In the genomic region with DNA sequence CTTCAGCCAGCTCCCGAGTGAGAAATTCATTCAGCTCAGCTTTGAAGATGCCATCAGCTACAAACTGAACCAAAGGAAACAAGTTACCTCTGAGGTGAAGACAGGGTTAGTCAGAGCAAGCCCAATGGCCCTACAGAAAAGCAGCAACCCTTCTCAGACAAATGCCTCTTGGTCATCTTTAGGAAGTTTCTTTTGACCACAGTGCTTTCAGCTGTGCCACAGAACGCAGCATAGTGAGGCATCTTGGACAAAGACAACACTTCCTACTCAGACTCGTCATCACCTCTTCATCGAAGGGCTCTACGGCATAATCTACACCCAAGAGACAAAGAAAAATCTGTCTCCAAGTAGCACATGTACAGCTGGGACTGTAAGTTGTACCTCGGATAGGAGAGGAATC, we compare ENCODE assay signal across 8 mouse cellular contexts. TPM values are rescaled to one million over a fixed set of nuclear protein-coding genes. Genes with fewer than 3 reads are reported as not detected.
DNase-seq lines count a peak whose midpoint lies in the region; ATAC-seq lines count a peak whose summit lies in the region.

No protein-coding gene starts in this region.

- H3K9ac ChIP-seq in heart, embryonic 15.5 days: peak overlapping the region; percentile 74
- H3K9ac ChIP-seq in hindbrain, embryonic 13.5 days: peak overlapping the region; percentile 88
- peak overlapping the region; percentile 81 for H3K9ac ChIP-seq in midbrain, embryonic 14.5 days (replicated peaks; ENCODE audit: low read length)

- H3K9me3 ChIP-seq in heart, embryonic 15.5 days (replicated peaks): no peaks in the 10 kb centered on the region
- no peaks in the 10 kb centered on the region for H3K9me3 ChIP-seq in hindbrain, embryonic 13.5 days
- no peaks in the 10 kb centered on the region for H3K9me3 ChIP-seq in midbrain, embryonic 14.5 days (ENCODE audit: control insufficient read depth, low read length)

- H3K4me2 ChIP-seq in heart, embryonic 15.5 days: peak overlapping the region; percentile 80
- peak overlapping the region; percentile 96 for H3K4me2 ChIP-seq in hindbrain, embryonic 13.5 days
- H3K4me2 ChIP-seq in midbrain, embryonic 14.5 days (ENCODE audit: low read length): peak overlapping the region; percentile 79

- DNase-seq in heart, postnatal 25 days (ENCODE audit: low spot score): no peak
- DNase-seq in NIH3T3 (ENCODE audit: low read depth): peak; percentile 18
- DNase-seq in midbrain, embryonic 14.5 days: no peak
- DNase-seq in layer of hippocampus, postnatal 36 days: no peak
- no peak for DNase-seq in right cerebral cortex, postnatal 36 days (ENCODE audit: low spot score in 2 of 2)
- DNase-seq in cerebellum, postnatal 14 days: no peak

- intact Hi-C loops in heart, postnatal 25 days (cut with DNase I): loop anchor here (10.0 kb wide), 1 partner anchor 372 kb away; a partner anchor contains a TSS

- peak overlapping the region; percentile 67 for H3K4me3 ChIP-seq in heart, embryonic 15.5 days
- peak overlapping the region; percentile 68 for H3K4me3 ChIP-seq in hindbrain, embryonic 13.5 days
- peak overlapping the region; percentile 83 for H3K4me3 ChIP-seq in midbrain, embryonic 14.5 days (replicated peaks; ENCODE audit: low read depth, low read length)

- H3K27ac ChIP-seq in heart, embryonic 15.5 days: peak overlapping the region; percentile 86
- H3K27ac ChIP-seq in hindbrain, embryonic 13.5 days: peak overlapping the region; percentile 88
- H3K27ac ChIP-seq in midbrain, embryonic 14.5 days (replicated peaks; ENCODE audit: low read depth, low read length): peak overlapping the region; percentile 84; the same call in 1 of the 2 replicates

- peaks cover 4% of the 10 kb centered on the region; the same call in 1 of the 2 replicates for H3K27me3 ChIP-seq in heart, embryonic 15.5 days
- peaks cover 20% of the 10 kb centered on the region for H3K27me3 ChIP-seq in hindbrain, embryonic 13.5 days
- H3K27me3 ChIP-seq in midbrain, embryonic 14.5 days (ENCODE audit: control insufficient read depth, insufficient read depth, low read length): no peaks in the 10 kb centered on the region

- H3K36me3 ChIP-seq in heart, embryonic 15.5 days: peaks cover 48% of the 10 kb centered on the region
- peaks cover 46% of the 10 kb centered on the region for H3K36me3 ChIP-seq in hindbrain, embryonic 13.5 days
- H3K36me3 ChIP-seq in midbrain, embryonic 14.5 days (ENCODE audit: control insufficient read depth, insufficient read depth, low read length): peaks cover 48% of the 10 kb centered on the region

- 2% methylated on average over 6 of the region's 6 CpGs for WGBS in heart, embryonic 15.5 days
- WGBS in hindbrain, embryonic 13.5 days: 5% methylated on average over 6 of the region's 6 CpGs
- WGBS in midbrain, embryonic 14.5 days: 7% methylated on average over 6 of the region's 6 CpGs

- peaks cover 31% of the 10 kb centered on the region for H3K4me1 ChIP-seq in heart, embryonic 15.5 days (replicated peaks)
- H3K4me1 ChIP-seq in hindbrain, embryonic 13.5 days (replicated peaks): peaks cover 47% of the 10 kb centered on the region
- peaks cover 26% of the 10 kb centered on the region for H3K4me1 ChIP-seq in midbrain, embryonic 14.5 days (ENCODE audit: control insufficient read depth, insufficient read depth, low read length)

- ATAC-seq in heart, embryonic 15.5 days (replicated peaks; ENCODE audit: insufficient number of reproducible peaks, insufficient read depth, low FRiP score, low read depth): no peak
- no peak for ATAC-seq in hindbrain, embryonic 13.5 days (ENCODE audit: low FRiP score)
- no peak for ATAC-seq in midbrain, embryonic 14.5 days (ENCODE audit: low FRiP score, low TSS enrichment)

RNA-seq across cellular contexts. Expression of a gene that starts 0.9 kb away (rescaled TPM):
- 437 and 490 TPM in 2 replicates for polyA plus RNA-seq in heart, embryonic 15.5 days (2015; fragmentation: Nextera tagmentation; extraction: Ambion mirVana)
- 100 to 1,000 TPM; 306 to 340 TPM for total RNA-seq in heart, postnatal 25 days (2021)
- 523 and 532 TPM in 2 replicates for polyA plus RNA-seq in hindbrain, embryonic 13.5 days (2015; fragmentation: Nextera tagmentation; extraction: Ambion mirVana)
- polyA plus RNA-seq in midbrain, embryonic 14.5 days (2014; fragmentation: Nextera tagmentation; extraction: Ambion mirVana): 488 and 521 TPM in 2 replicates
- total RNA-seq in layer of hippocampus, postnatal 36 days (2021): 100 to 1,000 TPM; 250 to 259 TPM

RNA-seq across cellular contexts. Expression of a gene that starts 16.8 kb away (rescaled TPM):
- 0.63 and 0.73 TPM in 2 replicates for polyA plus RNA-seq in heart, embryonic 15.5 days (2015; fragmentation: Nextera tagmentation; extraction: Ambion mirVana)
- not detected for total RNA-seq in heart, postnatal 25 days (2021)
- 7.4 and 12.2 TPM in 2 replicates for polyA plus RNA-seq in hindbrain, embryonic 13.5 days (2015; fragmentation: Nextera tagmentation; extraction: Ambion mirVana)
- polyA plus RNA-seq in midbrain, embryonic 14.5 days (2014; fragmentation: Nextera tagmentation; extraction: Ambion mirVana): 10.7 and 11.6 TPM in 2 replicates
- total RNA-seq in layer of hippocampus, postnatal 36 days (2021): 1 to 10 TPM; 1.9 to 3.9 TPM

RNA-seq across cellular contexts. Expression of a gene that starts 52.6 kb away (rescaled TPM):
- polyA plus RNA-seq in heart, embryonic 15.5 days (2015; fragmentation: Nextera tagmentation; extraction: Ambion mirVana): 4.7 and 8.0 TPM in 2 replicates
- 10 to 100 TPM; 17.2 to 26.4 TPM for total RNA-seq in heart, postnatal 25 days (2021)
- 15.6 and 15.9 TPM in 2 replicates for polyA plus RNA-seq in hindbrain, embryonic 13.5 days (2015; fragmentation: Nextera tagmentation; extraction: Ambion mirVana)
- 10.3 and 13.3 TPM in 2 replicates for polyA plus RNA-seq in midbrain, embryonic 14.5 days (2014; fragmentation: Nextera tagmentation; extraction: Ambion mirVana)
- 100 to 1,000 TPM; 131 to 145 TPM for total RNA-seq in layer of hippocampus, postnatal 36 days (2021)
